Mouse (Mus musculus) T-cell, adult 2 months (primary cell): ENCODE results near the gene Cox6b2.

Experiments used
- DNase-seq: peaks from one replicate; pipeline ENCODE4 v3.0.0; 2022; ENCODE audit warnings: low spot score

Cox6b2 gene

GRCm38 (mm10) chr7:4719276-4719675 lies 33.6 kb downstream of the Cox6b2 start:
- DNase-seq = no peak

- no peak for DNase-seq
Observed at GRCm38 (mm10) chr7:4716955-4717354, 35.9 kb downstream of the Cox6b2 start.

GRCm38 (mm10) chr7:4712594-4712993 lies 40.3 kb downstream of the Cox6b2 start:
- DNase-seq = no peak

- peak; percentile 25 for DNase-seq
Observed at GRCm38 (mm10) chr7:4705098-4705497, 47.8 kb downstream of the Cox6b2 start.

- DNase-seq = no peak
Observed at GRCm38 (mm10) chr7:4703195-4703594, 49.7 kb downstream of the Cox6b2 start.

GRCm38 (mm10) chr7:4702334-4702733 lies 50.6 kb downstream of the Cox6b2 start:
- no peak for DNase-seq
